Mouse (Mus musculus) hindbrain, embryonic 11.5 days (tissue): ENCODE measurements around the gene Cxcr2. TPM values are rescaled to one million over a fixed set of nuclear protein-coding genes. Genes with fewer than 3 reads are reported as not detected.
"Not testable (repeated sequence)": the region's sequence is repeated elsewhere in the genome, so short reads cannot be mapped to it uniquely, and the experiment has no call there.

Experiments used
- ATAC-seq: fragments of 200-750 bp; cut with Nextera tagmentation; 2 replicates; pipeline ENCODE4 v1.8.0; 2017; ENCODE audit warnings: mild to moderate bottlenecking, moderate TSS enrichment, moderate library complexity; ENCODE audit not compliant: low FRiP score
- DNase-seq: peaks from one replicate; pipeline ENCODE4 v3.0.0-alpha.2; 2015; ENCODE audit warnings: low spot score
- H3K27ac ChIP-seq: fragments of 300-500 bp; sonication (generic); 2 replicates; pipeline ENCODE4 v1.5.1; 2014; ENCODE audit warnings: mild to moderate bottlenecking, low read depth, low read length
- H3K27me3 ChIP-seq: fragments of 300-500 bp; sonication (generic); 2 replicates; pipeline ENCODE4 v1.6.1; 2014; ENCODE audit warnings: mild to moderate bottlenecking, low read length, moderate library complexity, mixed read lengths; ENCODE audit not compliant: control insufficient read depth, insufficient read depth
- H3K36me3 ChIP-seq: fragments of 300-500 bp; sonication (generic); 2 replicates; pipeline ENCODE4 v1.6.1; 2014; ENCODE audit warnings: mild to moderate bottlenecking, low read length, moderate library complexity, mixed read lengths; ENCODE audit not compliant: control insufficient read depth, insufficient read depth
- H3K4me1 ChIP-seq: fragments of 300-500 bp; sonication (generic); replicated peaks from 2 replicates; pipeline ENCODE4 v1.6.1; 2014; ENCODE audit warnings: low read length, mixed read lengths; ENCODE audit not compliant: control insufficient read depth, insufficient read depth
- H3K4me2 ChIP-seq: fragments of 300-500 bp; sonication (generic); replicated peaks from 2 replicates; pipeline ENCODE4 v1.6.1; 2014; ENCODE audit warnings: mild to moderate bottlenecking, low read depth, low read length
- H3K4me3 ChIP-seq: fragments of 300-500 bp; sonication (generic); 2 replicates; pipeline ENCODE4 v1.5.1; 2014; ENCODE audit warnings: low read depth, low read length
- H3K9ac ChIP-seq: fragments of 300-500 bp; sonication (generic); 2 replicates; pipeline ENCODE4 v1.6.1; 2014; ENCODE audit warnings: low read depth, low read length
- H3K9me3 ChIP-seq: fragments of 300-500 bp; sonication (generic); 2 replicates; pipeline ENCODE4 v1.6.1; 2016; ENCODE audit warnings: low read length; ENCODE audit not compliant: control insufficient read depth
- WGBS: fragments of 180-500 bp; shearing (Covaris S2); extraction: QIAGEN DNeasy Blood & Tissue Kit; methylation state at CpG from one replicate; pipeline ENCODE4 v1.1.7; 2014; 5-methylcytosine and 5-hydroxymethylcytosine counted together
- polyA plus RNA-seq: library from polyadenylated mRNA; unstranded; fragments of >200 nt; fragmentation: Nextera tagmentation; extraction: Ambion mirVana; gene quantifications from 2 replicates; pipeline ENCODE4 v1.2.1, GENCODE M21; 2014

Gene Cxcr2
- polyA plus RNA-seq, 1 experiment from 2014 or later: 0.05 TPM

GRCm38 (mm10) chr1:74151091-74151490, 2.7 kb upstream of the Cxcr2 start:
- DNase-seq: no peak
- H3K4me3 ChIP-seq: no peak overlapping the region
- H3K9me3 ChIP-seq: no peaks in the 10 kb centered on the region
- 80% methylated on average over 3 of the region's 3 CpGs for WGBS
- no peak overlapping the region for H3K9ac ChIP-seq
- no peak overlapping the region for H3K4me2 ChIP-seq
- ATAC-seq: no peak
- H3K27me3 ChIP-seq: no peaks in the 10 kb centered on the region
- H3K36me3 ChIP-seq: no peaks in the 10 kb centered on the region
- no peak overlapping the region for H3K27ac ChIP-seq
- no peaks in the 10 kb centered on the region for H3K4me1 ChIP-seq

- H3K9me3 ChIP-seq: no peaks in the 10 kb centered on the region
- H3K9ac ChIP-seq: no peak overlapping the region
- no peaks in the 10 kb centered on the region for H3K27me3 ChIP-seq
- DNase-seq (no peak), ATAC-seq (no peak)
- no peak overlapping the region for H3K4me3 ChIP-seq
- H3K4me2 ChIP-seq: no peak overlapping the region
- no peaks in the 10 kb centered on the region for H3K4me1 ChIP-seq
- 92% methylated on average over 6 of the region's 6 CpGs for WGBS
- H3K27ac ChIP-seq: no peak overlapping the region
- no peaks in the 10 kb centered on the region for H3K36me3 ChIP-seq
Measured at GRCm38 (mm10) chr1:74155435-74156012, 1.7 kb downstream of the Cxcr2 start.

GRCm38 (mm10) chr1:74156381-74156910, 2.7 kb downstream of the Cxcr2 start:
- Histone ChIP-seq H3K4me3 (no peak overlapping the region), H3K9ac (no peak overlapping the region), H3K4me1 (no peaks in the 10 kb centered on the region), H3K4me2 (no peak overlapping the region), H3K27ac (no peak overlapping the region), H3K36me3 (no peaks in the 10 kb centered on the region), H3K27me3 (no peaks in the 10 kb centered on the region), H3K9me3 (no peaks in the 10 kb centered on the region)
- DNase-seq (no peak), ATAC-seq (no peak)
- WGBS: 88% methylated on average over 14 of the region's 14 CpGs

- H3K36me3 ChIP-seq, H3K4me2 ChIP-seq, H3K4me3 ChIP-seq, H3K9me3 ChIP-seq, H3K9ac ChIP-seq, H3K27me3 ChIP-seq, H3K27ac ChIP-seq, ATAC-seq, DNase-seq, H3K4me1 ChIP-seq: not testable (repeated sequence)
- 78% methylated on average over 4 of the region's 5 CpGs for WGBS
Measured at GRCm38 (mm10) chr1:74159613-74160012, 5.8 kb downstream of the Cxcr2 start.

- Histone ChIP-seq H3K27me3 (no peaks in the 10 kb centered on the region), H3K4me1 (no peaks in the 10 kb centered on the region), H3K9ac (no peak overlapping the region), H3K36me3 (no peaks in the 10 kb centered on the region), H3K27ac (no peak overlapping the region), H3K4me3 (no peak overlapping the region), H3K4me2 (no peak overlapping the region), H3K9me3 (no peaks in the 10 kb centered on the region)
- DNase-seq: no peak
- ATAC-seq: no peak
- 71% methylated on average over 2 of the region's 2 CpGs for WGBS
Measured at GRCm38 (mm10) chr1:74160036-74160435, 6.2 kb downstream of the Cxcr2 start.

- DNase-seq (no peak), ATAC-seq (no peak)
- Histone ChIP-seq H3K27me3 (no peaks in the 10 kb centered on the region), H3K9me3 (no peaks in the 10 kb centered on the region), H3K4me3 (no peak overlapping the region), H3K27ac (no peak overlapping the region), H3K4me2 (no peak overlapping the region), H3K36me3 (no peaks in the 10 kb centered on the region), H3K9ac (no peak overlapping the region), H3K4me1 (no peaks in the 10 kb centered on the region)
- WGBS: 84% methylated on average over 5 of the region's 5 CpGs
Measured at GRCm38 (mm10) chr1:74167136-74167535, 13.3 kb downstream of the Cxcr2 start.

- 83% methylated on average over 3 of the region's 3 CpGs for WGBS
- H3K9ac ChIP-seq: no peak overlapping the region
- no peak for ATAC-seq
Measured at GRCm38 (mm10) chr1:74169721-74170120, 15.9 kb downstream of the Cxcr2 start.

GRCm38 (mm10) chr1:74172722-74173121, 18.9 kb downstream of the Cxcr2 start:
- H3K4me1 ChIP-seq: no peaks in the 10 kb centered on the region
- H3K4me2 ChIP-seq: no peak overlapping the region
- no peaks in the 10 kb centered on the region for H3K36me3 ChIP-seq
- H3K4me3 ChIP-seq: no peak overlapping the region
- ATAC-seq (no peak), DNase-seq (no peak)
- no peak overlapping the region for H3K9ac ChIP-seq
- WGBS: 73% methylated on average over 3 of the region's 3 CpGs
- no peaks in the 10 kb centered on the region for H3K27me3 ChIP-seq
- H3K27ac ChIP-seq: no peak overlapping the region
- H3K9me3 ChIP-seq: no peaks in the 10 kb centered on the region

More at GRCm38 (mm10) chr1:74169721-74170120, 15.9 kb downstream of the Cxcr2 start:
- Histone ChIP-seq H3K36me3 (no peaks in the 10 kb centered on the region), H3K4me3 (no peak overlapping the region), H3K4me2 (no peak overlapping the region), H3K27me3 (no peaks in the 10 kb centered on the region), H3K27ac (no peak overlapping the region), H3K4me1 (no peaks in the 10 kb centered on the region), H3K9me3 (no peaks in the 10 kb centered on the region)
- no peak for DNase-seq

- H3K9ac ChIP-seq: no peak overlapping the region
- H3K9me3 ChIP-seq: no peaks in the 10 kb centered on the region
- no peak overlapping the region for H3K27ac ChIP-seq
- no peaks in the 10 kb centered on the region for H3K4me1 ChIP-seq
- WGBS: 85% methylated on average over 4 of the region's 4 CpGs
- no peak for DNase-seq
- H3K36me3 ChIP-seq: no peaks in the 10 kb centered on the region
- ATAC-seq: no peak
- no peak overlapping the region for H3K4me3 ChIP-seq
- H3K4me2 ChIP-seq: no peak overlapping the region
- H3K27me3 ChIP-seq: no peaks in the 10 kb centered on the region
Measured at GRCm38 (mm10) chr1:74175731-74176130, 21.9 kb downstream of the Cxcr2 start.
